Mouse (Mus musculus) gonadal fat pad, adult 2 months (tissue): ENCODE measurements at regions not wholly inside any gene's neighbourhood (a gene's known extent, or its start where the extent isn't known, plus 50 kb on each side); places are given as distances from the start of the nearest gene placed in this dataset.

Source experiments
- DNase-seq: peaks from one replicate; pipeline ENCODE4 v3.0.0-alpha.2; 2012; ENCODE audit warnings: low read depth

- no peak for DNase-seq
These were observed 367.0 kb upstream of the Kif18a start for GRCm38 (mm10) chr2:108913555-108913954.

GRCm38 (mm10) chr2:108913967-108914366, 366.6 kb upstream of the Kif18a start:
- no peak for DNase-seq

- peak; percentile 9 for DNase-seq
These were observed 361.0 kb upstream of the Kif18a start for GRCm38 (mm10) chr2:108919500-108920045.

- DNase-seq = no peak
These were observed 360.4 kb upstream of the Kif18a start for GRCm38 (mm10) chr2:108920111-108920510.

GRCm38 (mm10) chr2:108935981-108936762, 344.4 kb upstream of the Kif18a start:
- no peak for DNase-seq

- DNase-seq = no peak
These were observed 299.6 kb upstream of the Kif18a start for GRCm38 (mm10) chr2:108980921-108981320.

- no peak for DNase-seq
These were observed 264.3 kb upstream of the Kif18a start for GRCm38 (mm10) chr2:109016223-109016622.

GRCm38 (mm10) chr2:109017018-109017707, 263.4 kb upstream of the Kif18a start:
- DNase-seq = no peak

- no peak for DNase-seq
These were observed 242.3 kb upstream of the Kif18a start for GRCm38 (mm10) chr2:109038131-109038695.
